Mouse (Mus musculus) mammary gland, adult 2 months (tissue): ENCODE data around the gene Rbm14. TPM values are rescaled to one million over a fixed set of nuclear protein-coding genes. Genes with fewer than 3 reads are reported as not detected.

Experiments used
- polyA plus RNA-seq: library from polyadenylated mRNA; depleted of rRNA; stranded (reverse); fragments of >200 nt; gene quantifications from 2 replicates; pipeline ENCODE4 v1.2.3, GENCODE M21; 2012; ENCODE audit warnings: low replicate concordance; rRNA removed

Gene Rbm14
- 47.0 and 81.2 TPM in 2 replicates for polyA plus RNA-seq

DNA sequence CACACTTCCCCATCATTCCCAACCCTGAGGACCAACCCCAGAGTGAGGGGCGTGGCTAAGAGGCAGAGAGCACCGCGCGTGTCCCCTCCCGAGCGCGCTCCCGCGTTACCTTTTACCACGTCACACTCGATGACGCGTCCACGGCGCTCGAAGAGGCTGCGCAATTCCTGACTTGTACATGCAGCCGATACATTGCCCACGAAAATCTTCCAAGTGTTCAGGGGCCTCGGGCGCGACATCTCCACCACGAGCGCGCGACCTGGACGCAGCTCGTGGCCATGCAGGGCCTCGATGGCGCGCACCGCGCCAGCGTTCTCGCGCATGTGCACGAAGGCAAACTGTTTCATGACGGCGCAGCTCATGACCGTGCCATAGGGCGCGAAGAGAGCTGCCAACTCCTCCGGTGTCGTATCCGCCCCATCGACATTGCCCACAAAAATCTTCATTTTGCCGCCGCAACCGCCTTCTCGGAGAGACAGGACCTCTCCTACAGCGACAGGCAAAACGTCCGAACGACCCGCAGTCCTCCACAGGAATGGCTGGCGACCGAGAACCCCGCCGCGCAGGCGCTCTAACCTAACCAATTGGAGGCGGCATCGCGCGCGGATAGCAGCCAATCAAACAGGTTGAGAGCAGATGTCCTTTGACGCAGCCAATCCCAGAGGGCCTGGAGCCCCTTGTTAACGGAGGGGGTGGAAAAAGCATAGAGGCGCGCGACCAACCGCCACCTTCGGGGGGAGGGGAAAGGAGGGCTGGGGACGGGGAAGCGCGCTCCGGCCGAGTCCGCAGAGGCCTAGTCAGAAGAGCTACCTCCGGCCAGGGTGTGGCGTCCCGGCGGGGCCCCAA is at the start of gene Rbm14, which contains the start of gene Gm21992:
Rbm14 (minus strand) TSS at position 572 of the 846 bp plus-strand sequence.
Gm21992 (minus strand) TSS at position 550 of the 846 bp plus-strand sequence.

DNA sequence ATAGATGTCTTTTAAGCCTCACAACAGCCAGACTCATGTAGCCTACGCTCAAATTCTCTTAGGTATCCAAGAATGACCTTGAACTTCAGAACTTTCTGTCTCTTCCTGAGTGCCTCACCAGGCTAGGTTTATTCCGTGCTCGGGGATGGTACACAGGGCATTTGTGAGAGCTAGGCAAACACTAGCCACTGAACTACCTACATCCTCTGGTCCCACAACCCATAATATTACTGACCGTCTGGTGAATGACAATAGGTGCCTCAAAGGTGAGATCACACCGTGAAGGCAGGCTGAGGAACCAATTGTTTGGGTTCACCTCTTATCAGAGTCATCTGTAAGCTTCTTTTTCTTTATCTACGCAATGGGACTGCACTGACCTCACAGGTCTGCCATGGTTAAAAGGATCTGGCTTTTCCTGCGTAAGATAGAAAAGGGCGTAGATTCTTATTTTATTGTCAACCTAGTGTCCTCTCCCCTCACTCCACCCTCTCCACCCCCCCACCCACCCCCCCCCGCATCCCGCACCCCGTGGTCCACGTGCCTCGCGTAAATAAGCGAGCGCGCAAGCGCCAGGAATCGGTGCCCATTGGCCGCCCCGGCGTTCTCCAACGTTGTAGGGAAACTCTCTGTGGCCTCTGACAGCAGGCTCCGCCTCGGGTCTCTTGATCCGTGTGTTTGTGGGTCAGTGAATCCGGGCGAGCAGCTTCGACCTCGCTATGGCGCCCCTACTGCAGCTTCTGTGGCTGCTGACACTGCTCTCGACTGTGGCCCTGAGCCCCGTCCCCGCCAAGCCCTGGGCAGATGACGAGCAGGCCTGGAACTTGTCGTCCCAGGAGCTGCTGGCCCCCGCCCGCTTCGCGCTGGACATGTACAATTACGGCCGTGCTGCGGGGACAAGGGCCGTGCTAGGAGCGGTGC is 43.4 kb upstream of the Rbm14 start, which contains the start of gene Ctsf:
Ctsf (plus strand) TSS at position 579 of the 918 bp plus-strand sequence.

DNA sequence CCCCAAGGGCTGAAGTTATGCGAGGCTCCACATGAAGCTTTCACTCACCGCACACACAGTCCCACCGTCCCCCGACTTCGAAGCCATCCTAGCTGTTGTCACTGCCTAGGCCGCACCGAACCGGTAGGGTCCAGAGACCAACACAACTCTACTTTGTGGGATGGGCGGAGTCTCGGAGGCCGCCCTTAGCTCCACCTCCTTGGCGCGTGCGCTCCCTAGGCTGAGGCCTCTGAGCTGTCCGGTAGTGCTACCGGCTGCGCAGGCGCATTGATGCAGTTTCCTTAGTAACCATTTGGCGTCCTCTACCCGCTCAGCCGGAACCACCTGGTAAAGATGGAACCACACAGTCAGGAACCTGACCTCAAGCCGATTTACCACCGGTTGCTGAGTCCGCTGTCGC is 27.7 kb upstream of the Rbm14 start, which contains the start of the genes Ccs and Ccdc87:
Ccs (minus strand) TSS at position 184 of the 400 bp plus-strand sequence.
Ccdc87 (plus strand) TSS at position 218 of the 400 bp plus-strand sequence.

DNA sequence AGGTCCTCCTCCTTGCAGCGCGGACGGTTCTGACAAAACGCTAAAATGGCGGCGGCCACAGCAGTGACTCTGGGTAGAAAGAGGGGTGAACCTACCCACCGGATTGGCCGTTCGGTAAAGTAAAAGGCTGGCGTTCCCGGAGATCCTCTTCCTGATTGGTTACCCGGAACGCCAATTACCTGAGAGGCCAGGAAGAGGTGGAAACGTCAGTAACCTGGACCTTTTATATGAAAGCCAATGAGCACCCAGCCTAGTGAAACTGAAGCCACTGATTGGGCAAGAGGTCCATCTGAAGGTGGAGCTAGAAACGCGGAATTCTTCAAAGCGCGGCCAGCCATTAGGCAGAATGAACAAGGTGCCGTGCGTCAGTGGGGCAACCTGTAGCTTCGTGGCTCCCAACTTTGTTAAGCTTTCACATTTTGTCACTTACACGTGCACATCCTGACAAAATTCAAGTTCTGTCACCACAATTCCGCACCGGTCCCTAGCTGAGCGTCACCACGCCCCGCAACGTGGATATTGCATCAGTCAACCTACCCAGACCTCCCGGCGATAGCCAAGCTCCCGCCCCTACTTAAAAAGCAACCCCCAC is 17.5 kb downstream of the Rbm14 start, which contains the start of gene Rbm4:
Rbm4 (minus strand) TSS at position 71 of the 592 bp plus-strand sequence.

DNA sequence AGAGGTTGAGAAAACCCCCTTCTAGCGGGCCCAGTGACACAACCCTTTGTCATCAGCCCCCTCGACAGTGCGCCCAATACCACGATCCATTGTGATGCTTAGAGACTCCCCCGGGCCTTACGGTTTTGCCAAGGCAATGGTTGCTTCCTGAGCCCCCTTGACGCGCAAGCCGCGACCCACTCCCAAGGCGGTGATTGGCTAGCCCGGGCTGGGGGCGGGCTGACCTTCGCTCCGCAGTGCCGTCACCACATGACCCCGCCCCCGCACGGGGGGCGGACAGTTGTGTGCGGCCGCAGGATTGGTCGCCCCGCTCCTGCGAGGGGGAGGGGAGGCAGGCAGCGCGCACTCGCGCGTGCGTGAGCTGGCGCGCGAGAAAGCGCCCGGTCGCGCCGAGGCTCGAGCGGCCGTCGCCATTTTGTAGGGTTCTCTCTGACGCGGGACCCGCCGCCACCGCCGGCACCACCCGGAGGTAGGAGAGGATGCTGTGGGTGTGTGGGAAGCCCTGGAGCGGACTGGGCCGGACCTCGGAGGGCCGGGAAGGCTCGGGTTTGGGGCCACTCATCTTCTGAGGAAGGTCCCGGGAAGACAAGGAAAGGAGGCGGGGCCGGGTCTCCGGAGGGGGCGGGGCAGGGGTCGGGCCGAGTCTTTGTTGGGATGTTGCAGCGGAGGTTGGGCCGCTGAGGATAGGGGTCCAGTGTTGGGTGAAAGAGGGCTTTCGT is 55.1 kb downstream of the Rbm14 start, which contains the start of gene Rbm4b:
Rbm4b (plus strand) TSS at position 305 of the 719 bp plus-strand sequence.

Other genes with a start within 250 kb of the Rbm14 start
- gene Lrfn4, start 196.0 kb downstream of the Rbm14 start, polyA plus RNA-seq: 12.3 and 26.6 TPM in 2 replicates
- 86.7 and 104 TPM in 2 replicates for gene Rce1, start 186.0 kb downstream of the Rbm14 start, polyA plus RNA-seq
- 0.89 and 0.98 TPM in 2 replicates for gene Gm960, start 113.0 kb downstream of the Rbm14 start, polyA plus RNA-seq
- gene Sptbn2, start 100.5 kb downstream of the Rbm14 start, polyA plus RNA-seq: 2.4 and 3.1 TPM in 2 replicates
- gene Rbm4b, start 55.1 kb downstream of the Rbm14 start, polyA plus RNA-seq: 7.6 and 8.1 TPM in 2 replicates
- 30.1 and 37.6 TPM in 2 replicates for gene Rbm4, start 17.7 kb downstream of the Rbm14 start, polyA plus RNA-seq
- gene Gm21992, start within 50 bp of the Rbm14 start, polyA plus RNA-seq: 16.6 and 27.0 TPM in 2 replicates
- gene Ccs, start 27.7 kb upstream of the Rbm14 start, polyA plus RNA-seq: 28.5 and 29.5 TPM in 2 replicates
- 0.07 TPM in 1 of 2 replicates, not detected in the other for gene Ccdc87, start 27.7 kb upstream of the Rbm14 start, polyA plus RNA-seq
- gene Ctsf, start 43.5 kb upstream of the Rbm14 start, polyA plus RNA-seq: 103 and 209 TPM in 2 replicates
- 0.54 and 894 TPM in 2 replicates for gene Actn3, start 66.3 kb upstream of the Rbm14 start, polyA plus RNA-seq
- gene Zdhhc24, start 67.0 kb upstream of the Rbm14 start, polyA plus RNA-seq: 29.8 and 33.4 TPM in 2 replicates
- 2.7 and 4.2 TPM in 2 replicates for gene Bbs1, start 95.0 kb upstream of the Rbm14 start, polyA plus RNA-seq
- 87.1 and 105 TPM in 2 replicates for gene Dpp3, start 116.7 kb upstream of the Rbm14 start, polyA plus RNA-seq
- gene Peli3, start 131.5 kb upstream of the Rbm14 start, polyA plus RNA-seq: 6.9 and 8.4 TPM in 2 replicates
- gene Mrpl11, start 150.5 kb upstream of the Rbm14 start, polyA plus RNA-seq: 19.5 and 24.0 TPM in 2 replicates
- gene Npas4, start 178.7 kb upstream of the Rbm14 start, polyA plus RNA-seq: 0.47 and 0.59 TPM in 2 replicates
- 8.9 and 19.4 TPM in 2 replicates for gene Slc29a2, start 212.2 kb upstream of the Rbm14 start, polyA plus RNA-seq
- gene B4gat1, start 227.2 kb upstream of the Rbm14 start, polyA plus RNA-seq: 33.1 and 40.6 TPM in 2 replicates
- 0.11 and 0.20 TPM in 2 replicates for gene AC124502.3, start 227.3 kb upstream of the Rbm14 start, polyA plus RNA-seq
- 31.7 and 37.6 TPM in 2 replicates for gene Brms1, start 229.7 kb upstream of the Rbm14 start, polyA plus RNA-seq
- 11.1 and 16.2 TPM in 2 replicates for gene Rin1, start 238.8 kb upstream of the Rbm14 start, polyA plus RNA-seq